Mouse (Mus musculus) megakaryocyte-erythroid progenitor cell, adult 5 weeks (primary cell): ENCODE results near the gene Galnt9. TPM values are rescaled to one million over a fixed set of nuclear protein-coding genes. Genes with fewer than 3 reads are reported as not detected.

ENCODE experiments used
- polyA plus RNA-seq: library from polyadenylated mRNA; stranded (reverse); fragments of >175 nt; gene quantifications from 2 replicates; pipeline ENCODE4 v1.2.3, GENCODE M21; 2012

The Galnt9 gene
- 0.17 TPM in 1 of 2 replicates, not detected in the other for polyA plus RNA-seq

DNA sequence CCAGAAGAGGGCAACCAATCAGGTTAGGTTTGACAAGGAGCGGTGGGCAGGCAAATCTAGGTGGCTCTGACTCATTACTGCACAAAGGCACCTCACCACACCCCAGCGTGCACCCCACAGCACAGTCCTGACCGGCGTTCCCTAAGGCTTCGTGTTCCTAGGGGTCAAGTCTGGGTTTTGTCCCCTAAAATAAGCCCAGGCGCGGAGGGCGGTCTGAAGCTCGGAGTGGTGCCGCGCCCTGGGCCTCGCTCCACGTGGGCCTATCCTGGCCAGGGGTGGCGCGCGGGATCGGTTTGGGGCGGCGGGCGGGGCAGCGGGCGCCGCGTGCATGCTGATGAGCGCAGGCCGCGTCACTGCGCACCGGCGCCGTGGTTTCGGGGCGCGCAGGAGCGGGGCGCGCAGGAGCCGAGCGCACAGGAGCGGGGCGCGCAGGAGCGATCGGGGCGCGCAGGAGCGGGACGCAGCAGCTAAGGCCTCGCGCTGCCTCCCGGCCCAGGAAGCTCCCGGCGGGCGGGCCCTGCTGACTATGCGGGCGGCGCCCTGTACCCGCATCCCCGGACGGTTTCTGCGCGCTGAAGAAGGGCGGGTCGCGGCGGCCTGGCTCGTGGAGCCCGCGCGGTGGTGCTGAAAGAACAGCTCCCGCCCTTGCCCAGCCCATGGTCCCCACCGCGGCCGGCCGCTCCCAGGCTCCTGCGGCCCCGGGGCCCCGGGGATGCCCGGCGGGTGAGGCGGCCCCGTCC, at the start of gene Galnt9:
Gene Galnt9, plus strand, starts transcription at position 405 of the 740 bp plus-strand sequence.

GRCm38 (mm10) chr5:110652719-110653648, 108.8 kb downstream of the Galnt9 start, which contains the start of the genes Noc4l and Ddx51:
Gene Noc4l (minus strand): TSS chr5:110653417.
Gene Ddx51 (plus strand): TSS chr5:110653451.

Other genes starting within 250 kb of the Galnt9 start
- gene P2rx2, start 201.1 kb upstream of the Galnt9 start, polyA plus RNA-seq: not detected in 2 replicates
- gene Lrcol1, start 199.6 kb upstream of the Galnt9 start, polyA plus RNA-seq: not detected in 2 replicates
- gene Fbrsl1, start 95.9 kb upstream of the Galnt9 start, polyA plus RNA-seq: 171 and 222 TPM in 2 replicates
- gene Noc4l, start 109.1 kb downstream of the Galnt9 start, polyA plus RNA-seq: 151 and 164 TPM in 2 replicates
- gene Ddx51, start 109.1 kb downstream of the Galnt9 start, polyA plus RNA-seq: 12.1 and 21.9 TPM in 2 replicates
- 74.3 and 108 TPM in 2 replicates for gene Ep400, start 226.4 kb downstream of the Galnt9 start, polyA plus RNA-seq
- gene Pus1, start 236.3 kb downstream of the Galnt9 start, polyA plus RNA-seq: 122 and 156 TPM in 2 replicates